Comparison of ENCODE assay signal across 22 mouse cellular contexts in the genomic region with DNA sequence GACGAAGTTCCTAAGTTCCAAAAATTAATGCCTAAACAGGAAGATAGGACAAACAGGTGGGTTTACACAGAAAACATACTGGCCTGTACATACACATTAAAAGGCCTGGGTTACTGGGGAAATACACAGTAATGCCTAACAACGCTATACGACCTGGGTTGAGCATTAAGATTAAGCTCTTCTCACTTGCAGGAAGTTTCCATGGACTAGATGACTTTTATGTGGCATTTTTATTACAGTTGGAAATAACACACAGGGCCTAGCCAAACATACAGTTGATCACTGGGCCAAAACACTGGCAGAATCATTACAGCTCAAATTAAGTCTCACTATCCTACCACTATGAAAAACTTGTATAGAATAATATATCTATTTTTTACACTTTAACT.
A peak's percentile ranks its signal among the peaks of the same experiment; 100 is the strongest.
DNase-seq lines count a peak whose midpoint lies in the region; ATAC-seq and TF ChIP-seq lines count a peak whose summit lies in the region.
"Had no signal": no experiment of that assay in that cellular context is flagged by ENCODE, and none has a peak within 500 bp of the region (broad histone marks: within the 10 kb centered on the region; RNA-seq: fewer than 3 reads in every experiment).

No protein-coding gene starts in this region.

- TF ChIP-seq CTCF in kidney, adult 2 months (conservative IDR thresholded peaks at IDR 0.05; ENCODE audit: insufficient read depth, insufficient read length, low read depth, low read length), result no peak
- TF ChIP-seq CTCF in kidney, postnatal 0 days (IDR thresholded peaks at IDR 0.05; ENCODE audit: low read depth), result no peak

- no peak overlapping the region for H3K9ac ChIP-seq in kidney, embryonic 14.5 days (ENCODE audit: low read depth, low read length)
- no peak overlapping the region for H3K9ac ChIP-seq in kidney, embryonic 15.5 days
- no peak overlapping the region for H3K9ac ChIP-seq in kidney, embryonic 16.5 days (replicated peaks; ENCODE audit: low read length)
- H3K9ac ChIP-seq in kidney, postnatal 0 days (ENCODE audit: low read depth, low read length), result no peak overlapping the region

- H3K4me2 ChIP-seq in kidney, embryonic 14.5 days (replicated peaks; ENCODE audit: low read depth, low read length), result no peak overlapping the region
- no peak overlapping the region for H3K4me2 ChIP-seq in kidney, embryonic 15.5 days
- no peak overlapping the region for H3K4me2 ChIP-seq in kidney, embryonic 16.5 days (replicated peaks; ENCODE audit: low read depth, low read length)
- no peak overlapping the region for H3K4me2 ChIP-seq in kidney, postnatal 0 days (ENCODE audit: low read length)

- no peaks in the 10 kb centered on the region for H3K9me3 ChIP-seq in kidney, embryonic 14.5 days (ENCODE audit: control insufficient read depth, low read length)
- H3K9me3 ChIP-seq in kidney, embryonic 15.5 days (replicated peaks), result no peaks in the 10 kb centered on the region
- no peaks in the 10 kb centered on the region for H3K9me3 ChIP-seq in kidney, embryonic 16.5 days (ENCODE audit: low read length)
- H3K9me3 ChIP-seq in kidney, postnatal 0 days (replicated peaks; ENCODE audit: low read length), result no peaks in the 10 kb centered on the region
- H3K9me3 ChIP-seq: G1E had no signal

- peak; percentile 46; the same call in 1 of the 2 replicates for ATAC-seq in kidney, embryonic 14.5 days (ENCODE audit: low FRiP score, low TSS enrichment)
- ATAC-seq in kidney, embryonic 15.5 days (replicated peaks; ENCODE audit: low FRiP score), result 0 out of 2 replicates have a peak, but pooled peaks have one; percentile 54
- ATAC-seq in kidney, embryonic 16.5 days (ENCODE audit: low FRiP score, low TSS enrichment), result peak; percentile 61; the same call in 1 of the 2 replicates
- ATAC-seq in kidney, postnatal 0 days (replicated peaks; ENCODE audit: low FRiP score, low read depth), result no peak
- ATAC-seq: activated CD4-positive, CD25-positive, alpha-beta regulatory T cell, adult 4 months; CD4-positive, CD25-positive, alpha-beta regulatory T cell, adult 4 months; Patski had no signal

- DNase-seq in kidney, postnatal 36 days, result no peak
- DNase-seq in kidney, adult 18-20 months, result no peak
- no peak for DNase-seq in kidney, adult 2 months
- DNase-seq in kidney, postnatal 0 days (ENCODE audit: low spot score), result peak; percentile 27
- DNase-seq in kidney, postnatal 14 days, result no peak
- DNase-seq: adrenal gland, adult 2 months; adrenal gland, adult 8-10 months; adrenal gland, postnatal 10 days; adrenal gland, postnatal 14 days; adrenal gland, postnatal 25 days; adrenal gland, postnatal 36 days; B cell, adult 2 months; cerebellum, adult 11 months; cerebellum, adult 11-12 months had no signal

- H3K36me3 ChIP-seq in kidney, embryonic 14.5 days (ENCODE audit: control insufficient read depth, insufficient read depth, low read length), result no peaks in the 10 kb centered on the region
- no peaks in the 10 kb centered on the region for H3K36me3 ChIP-seq in kidney, embryonic 15.5 days
- no peaks in the 10 kb centered on the region for H3K36me3 ChIP-seq in kidney, embryonic 16.5 days (ENCODE audit: insufficient read depth, low read length)
- H3K36me3 ChIP-seq in kidney, adult 2 months (ENCODE audit: control insufficient read depth, insufficient read depth, low read length), result no peaks in the 10 kb centered on the region
- no peaks in the 10 kb centered on the region for H3K36me3 ChIP-seq in kidney, postnatal 0 days (ENCODE audit: insufficient read depth, low read length)
- H3K36me3 ChIP-seq: G1E had no signal

- no peaks in the 10 kb centered on the region for H3K27me3 ChIP-seq in kidney, embryonic 14.5 days (ENCODE audit: control insufficient read depth, insufficient read depth, low read length)
- H3K27me3 ChIP-seq in kidney, embryonic 15.5 days, result no peaks in the 10 kb centered on the region
- no peaks in the 10 kb centered on the region for H3K27me3 ChIP-seq in kidney, embryonic 16.5 days (ENCODE audit: insufficient read depth, low read length)
- no peaks in the 10 kb centered on the region for H3K27me3 ChIP-seq in kidney, adult 2 months (replicated peaks; ENCODE audit: control insufficient read depth, insufficient read depth, low read length)
- H3K27me3 ChIP-seq in kidney, postnatal 0 days (ENCODE audit: insufficient read depth, low read length), result no peaks in the 10 kb centered on the region
- H3K27me3 ChIP-seq: CH12.LX had no signal

- no peak overlapping the region for H3K27ac ChIP-seq in kidney, embryonic 14.5 days (ENCODE audit: low read depth, low read length)
- H3K27ac ChIP-seq in kidney, embryonic 15.5 days, result no peak overlapping the region
- no peak overlapping the region for H3K27ac ChIP-seq in kidney, embryonic 16.5 days (ENCODE audit: low read length)
- no peak overlapping the region for H3K27ac ChIP-seq in kidney, adult 2 months (ENCODE audit: insufficient read depth, low read depth, low read length)
- no peak overlapping the region for H3K27ac ChIP-seq in kidney, postnatal 0 days

- H3K4me3 ChIP-seq in kidney, embryonic 14.5 days (ENCODE audit: low read length), result no peak overlapping the region
- no peak overlapping the region for H3K4me3 ChIP-seq in kidney, embryonic 15.5 days (replicated peaks)
- no peak overlapping the region for H3K4me3 ChIP-seq in kidney, embryonic 16.5 days (ENCODE audit: low read length)
- H3K4me3 ChIP-seq in kidney, adult 2 months (ENCODE audit: insufficient read depth, low read depth, low read length), result no peak overlapping the region
- H3K4me3 ChIP-seq in kidney, postnatal 0 days (replicated peaks; ENCODE audit: low read depth, low read length), result no peak overlapping the region

- WGBS in kidney, embryonic 14.5 days, result 56% methylated on average over 3 of the region's 3 CpGs
- WGBS in kidney, embryonic 15.5 days, result 37% methylated on average over 3 of the region's 3 CpGs
- WGBS in kidney, embryonic 16.5 days, result 59% methylated on average over 3 of the region's 3 CpGs
- WGBS in kidney, adult 2 months, result 74% methylated on average over 3 of the region's 3 CpGs
- WGBS in kidney, postnatal 0 days, result 48% methylated on average over 3 of the region's 3 CpGs

- no peaks in the 10 kb centered on the region for H3K4me1 ChIP-seq in kidney, embryonic 14.5 days (ENCODE audit: control insufficient read depth, insufficient read depth, low read length)
- no peaks in the 10 kb centered on the region for H3K4me1 ChIP-seq in kidney, embryonic 15.5 days
- no peaks in the 10 kb centered on the region for H3K4me1 ChIP-seq in kidney, embryonic 16.5 days (ENCODE audit: insufficient read depth, low read length)
- H3K4me1 ChIP-seq in kidney, adult 2 months (ENCODE audit: control insufficient read depth, insufficient read depth, low read length), result no peaks in the 10 kb centered on the region
- no peaks in the 10 kb centered on the region for H3K4me1 ChIP-seq in kidney, postnatal 0 days (replicated peaks; ENCODE audit: insufficient read depth, low read length)

- TF ChIP-seq POLR2A in kidney, adult 2 months (IDR thresholded peaks at IDR 0.05; ENCODE audit: low read depth, low read length), result no peak
